Mouse (Mus musculus) lung, embryonic 14.5 days (tissue): Measurements from ENCODE around the gene Tal1. TPM values are rescaled to one million over a fixed set of nuclear protein-coding genes. Genes with fewer than 3 reads are reported as not detected.

Experiments used
- ATAC-seq: fragments of 200-750 bp; cut with Nextera tagmentation; 2 replicates; pipeline ENCODE4 v1.8.0; 2017; ENCODE audit warnings: mild to moderate bottlenecking, moderate TSS enrichment, moderate library complexity; ENCODE audit not compliant: insufficient read depth
- DNase-seq: peaks from one replicate; pipeline ENCODE4 v3.0.0-alpha.2; 2015
- H3K27ac ChIP-seq: fragments of 300-500 bp; sonication (generic); 2 replicates; pipeline ENCODE4 v1.5.1; 2014; ENCODE audit warnings: low read depth, mild to moderate bottlenecking, moderate library complexity
- H3K27me3 ChIP-seq: fragments of 300-500 bp; sonication (generic); 2 replicates; pipeline ENCODE4 v1.6.1; 2014; ENCODE audit warnings: low read length, control low read depth; ENCODE audit not compliant: insufficient read depth
- H3K36me3 ChIP-seq: fragments of 300-500 bp; sonication (generic); 2 replicates; pipeline ENCODE4 v1.6.1; 2014; ENCODE audit warnings: control low read depth; ENCODE audit not compliant: insufficient read depth
- H3K4me1 ChIP-seq: fragments of 300-500 bp; sonication (generic); 2 replicates; pipeline ENCODE4 v1.6.1; 2014; ENCODE audit warnings: antibody characterized with exemption, control low read depth; ENCODE audit not compliant: insufficient read depth
- H3K4me2 ChIP-seq: fragments of 300-500 bp; sonication (generic); 2 replicates; pipeline ENCODE4 v1.6.1; 2014; ENCODE audit warnings: mild to moderate bottlenecking
- H3K4me3 ChIP-seq: fragments of 300-500 bp; sonication (generic); 2 replicates; pipeline ENCODE4 v1.5.1; 2014; ENCODE audit warnings: low read depth, low read length
- H3K9ac ChIP-seq: fragments of 300-500 bp; sonication (generic); 2 replicates; pipeline ENCODE4 v1.6.1; 2014
- H3K9me3 ChIP-seq: fragments of 300-500 bp; sonication (generic); 2 replicates; pipeline ENCODE4 v1.6.1; 2016; ENCODE audit warnings: low read depth, low read length, control low read depth
- CTCF ChIP-seq: IDR thresholded peaks from 2 replicates; pipeline ENCODE4 v1.5.1; 2016; ENCODE audit warnings: antibody characterized with exemption, low read depth
- WGBS: fragments of 180-500 bp; shearing (Covaris S2); extraction: QIAGEN DNeasy Blood & Tissue Kit; methylation state at CpG from one replicate; pipeline ENCODE4 v1.1.7; 2014; 5-methylcytosine and 5-hydroxymethylcytosine counted together
- polyA plus RNA-seq: library from polyadenylated mRNA; unstranded; fragments of >200 nt; fragmentation: Nextera tagmentation; extraction: Ambion mirVana; gene quantifications from 2 replicates; pipeline ENCODE4 v1.2.1, GENCODE M21; 2014

Gene Tal1
- polyA plus RNA-seq, result 3.3 and 3.4 TPM in 2 replicates

GRCm38 (mm10) chr4:115056371-115056920, at the start of gene Tal1:
Tal1 (plus strand) TSS chr4:115056426.
- Histone ChIP-seq H3K9ac (peak within 1 kb of the TSS; percentile 65), H3K9me3 (no peaks in the 10 kb centered on the region), H3K4me1 (0 out of 2 replicates have a peak, but pooled peaks cover 3% of the 10 kb centered on the region), H3K4me2 (peak within 1 kb of the TSS; percentile 69), H3K27me3 (peaks cover 96% of the 10 kb centered on the region), H3K27ac (peak within 1 kb of the TSS; percentile 88), H3K4me3 (peak within 1 kb of the TSS; percentile 45), H3K36me3 (no peaks in the 10 kb centered on the region)
- ATAC-seq, result peak; percentile 39
- WGBS, result under 1% methylated on average over 59 of the region's 60 CpGs
- DNase-seq, result peak; percentile 63
- TF ChIP-seq CTCF, result no peak

GRCm38 (mm10) chr4:115014276-115014675, 42.0 kb upstream of the Tal1 start:
- Histone ChIP-seq H3K4me1 (no peaks in the 10 kb centered on the region), H3K9me3 (no peaks in the 10 kb centered on the region), H3K9ac (no peak overlapping the region), H3K27me3 (no peaks in the 10 kb centered on the region), H3K4me3 (no peak overlapping the region), H3K4me2 (no peak overlapping the region), H3K27ac (no peak overlapping the region), H3K36me3 (peaks cover 82% of the 10 kb centered on the region)
- DNase-seq (no peak), ATAC-seq (no peak)
- 92% methylated on average over 3 of the region's 3 CpGs for WGBS
- no peak for TF ChIP-seq CTCF

GRCm38 (mm10) chr4:115019997-115020396, 36.2 kb upstream of the Tal1 start:
- ATAC-seq, result no peak
- Histone ChIP-seq H3K9ac (no peak overlapping the region), H3K9me3 (no peaks in the 10 kb centered on the region), H3K4me2 (no peak overlapping the region), H3K27ac (no peak overlapping the region), H3K4me1 (no peaks in the 10 kb centered on the region), H3K36me3 (peaks cover 83% of the 10 kb centered on the region), H3K4me3 (no peak overlapping the region), H3K27me3 (no peaks in the 10 kb centered on the region)
- TF ChIP-seq CTCF, result no peak
- WGBS, result 88% methylated on average over 3 of the region's 3 CpGs
- DNase-seq, result no peak

GRCm38 (mm10) chr4:115035043-115035442, 21.2 kb upstream of the Tal1 start:
- H3K4me3 ChIP-seq, result no peak overlapping the region
- no peak for TF ChIP-seq CTCF
- peaks cover 58% of the 10 kb centered on the region for H3K36me3 ChIP-seq
- H3K9ac ChIP-seq, result no peak overlapping the region
- no peaks in the 10 kb centered on the region for H3K9me3 ChIP-seq
- WGBS, result 75% methylated on average over 6 of the region's 6 CpGs
- ATAC-seq, result no peak
- no peak overlapping the region for H3K27ac ChIP-seq
- H3K27me3 ChIP-seq, result no peaks in the 10 kb centered on the region
- DNase-seq, result no peak
- H3K4me2 ChIP-seq, result no peak overlapping the region
- H3K4me1 ChIP-seq, result no peaks in the 10 kb centered on the region

GRCm38 (mm10) chr4:115038242-115038641, 18.0 kb upstream of the Tal1 start:
- DNase-seq, result peak; percentile 73
- WGBS, result 34% methylated on average over 4 of the region's 4 CpGs
- peaks cover 60% of the 10 kb centered on the region for H3K36me3 ChIP-seq

GRCm38 (mm10) chr4:115045621-115046020, 10.6 kb upstream of the Tal1 start:
- Histone ChIP-seq H3K4me3 (no peak overlapping the region), H3K27me3 (no peaks in the 10 kb centered on the region; the same call in 1 of the 2 replicates), H3K27ac (no peak overlapping the region), H3K36me3 (peaks cover 21% of the 10 kb centered on the region), H3K4me1 (no peaks in the 10 kb centered on the region), H3K9me3 (no peaks in the 10 kb centered on the region), H3K4me2 (no peak overlapping the region), H3K9ac (no peak overlapping the region)
- TF ChIP-seq CTCF, result no peak
- ATAC-seq, result no peak
- no peak for DNase-seq
- 78% methylated on average over 3 of the region's 3 CpGs for WGBS

More at GRCm38 (mm10) chr4:115038242-115038641, 18.0 kb upstream of the Tal1 start:
- peak; percentile 78 for TF ChIP-seq CTCF
- Histone ChIP-seq H3K4me2 (no peak overlapping the region), H3K27ac (no peak overlapping the region), H3K4me3 (no peak overlapping the region), H3K9ac (no peak overlapping the region), H3K27me3 (no peaks in the 10 kb centered on the region), H3K9me3 (no peaks in the 10 kb centered on the region), H3K4me1 (no peaks in the 10 kb centered on the region)
- no peak for ATAC-seq

GRCm38 (mm10) chr4:115047750-115048149, 8.5 kb upstream of the Tal1 start:
- H3K9ac ChIP-seq, result no peak overlapping the region
- H3K4me2 ChIP-seq, result peak overlapping the region; percentile 15; the same call in 1 of the 2 replicates
- H3K9me3 ChIP-seq, result no peaks in the 10 kb centered on the region
- TF ChIP-seq CTCF, result peak; percentile 68
- H3K27ac ChIP-seq, result no peak overlapping the region
- H3K36me3 ChIP-seq, result no peaks in the 10 kb centered on the region; the same call in 1 of the 2 replicates
- DNase-seq (peak; percentile 77), ATAC-seq (no peak)
- 3% methylated on average over 5 of the region's 5 CpGs for WGBS
- H3K27me3 ChIP-seq, result peaks cover 20% of the 10 kb centered on the region
- H3K4me1 ChIP-seq, result no peaks in the 10 kb centered on the region
- no peak overlapping the region for H3K4me3 ChIP-seq
